29 mouse cellular contexts compared by ENCODE assay signal in genomic region chr2:3453096-3453495, GRCm38 (mm10). TPM values are rescaled to one million over a fixed set of nuclear protein-coding genes. Genes with fewer than 3 reads are reported as not detected.
"Had no signal": no experiment of that assay in that cellular context is flagged by ENCODE, and none has a peak within 500 bp of the region (broad histone marks: within the 10 kb centered on the region; RNA-seq: fewer than 3 reads in every experiment).

No protein-coding gene starts in this region.

- H3K9me3 ChIP-seq: limb, embryonic 12.5 days; limb, embryonic 15.5 days; liver, embryonic 12.5 days; liver, embryonic 15.5 days; lung, embryonic 15.5 days; megakaryocyte, embryonic 14.5 days; midbrain, embryonic 12.5 days; midbrain, embryonic 15.5 days; neural tube, embryonic 12.5 days; neural tube, embryonic 15.5 days had no signal

- H3K4me3 ChIP-seq: limb, embryonic 12.5 days; limb, embryonic 15.5 days; liver, embryonic 12.5 days; liver, embryonic 15.5 days; lung, embryonic 15.5 days; megakaryocyte, embryonic 14.5 days; midbrain, embryonic 12.5 days; midbrain, embryonic 15.5 days; neural tube, embryonic 12.5 days; neural tube, embryonic 15.5 days had no signal

- ATAC-seq: liver, embryonic 12.5 days; midbrain, embryonic 15.5 days had no signal

- H3K9ac ChIP-seq: limb, embryonic 12.5 days; limb, embryonic 15.5 days; liver, embryonic 12.5 days; liver, embryonic 15.5 days; lung, embryonic 15.5 days; midbrain, embryonic 12.5 days; midbrain, embryonic 15.5 days; neural tube, embryonic 12.5 days; neural tube, embryonic 15.5 days had no signal

- H3K27ac ChIP-seq: limb, embryonic 12.5 days; limb, embryonic 15.5 days; liver, embryonic 12.5 days; liver, embryonic 15.5 days; lung, embryonic 15.5 days; midbrain, embryonic 12.5 days; midbrain, embryonic 15.5 days; neural tube, embryonic 12.5 days; neural tube, embryonic 15.5 days; stomach, postnatal 0 days had no signal

- DNase-seq: kidney, postnatal 14 days; kidney, postnatal 4 days; left cerebral cortex, postnatal 4 days; lung, adult 18-20 months; lung, postnatal 10 days; lung, postnatal 36 days; right cerebral cortex, adult 18-20 months; right cerebral cortex, postnatal 14 days; right cerebral cortex, postnatal 4 days; thymus, adult 2 months; thymus, postnatal 14 days; thymus, postnatal 4 days had no signal

- H3K4me1 ChIP-seq: limb, embryonic 15.5 days; liver, embryonic 12.5 days; liver, embryonic 15.5 days; lung, embryonic 15.5 days; midbrain, embryonic 12.5 days; midbrain, embryonic 15.5 days; neural tube, embryonic 12.5 days; neural tube, embryonic 15.5 days had no signal

- H3K4me2 ChIP-seq: limb, embryonic 12.5 days; limb, embryonic 15.5 days; liver, embryonic 12.5 days; liver, embryonic 15.5 days; lung, embryonic 15.5 days; midbrain, embryonic 12.5 days; midbrain, embryonic 15.5 days; neural tube, embryonic 12.5 days; neural tube, embryonic 15.5 days had no signal

- H3K27me3 ChIP-seq: limb, embryonic 12.5 days; limb, embryonic 15.5 days; liver, embryonic 12.5 days; liver, embryonic 15.5 days; lung, embryonic 15.5 days; megakaryocyte, embryonic 14.5 days; midbrain, embryonic 12.5 days; midbrain, embryonic 15.5 days; neural tube, embryonic 12.5 days; neural tube, embryonic 15.5 days had no signal

RNA-seq across cellular contexts. Expression of gene Meig1, which starts 30.6 kb away (rescaled TPM):
- polyA plus RNA-seq: limb, embryonic 12.5 days; limb, embryonic 15.5 days; midbrain, embryonic 12.5 days; stomach, embryonic 14.5 days had no signal

RNA-seq across cellular contexts. Expression of gene Olah, which starts 56.1 kb away (rescaled TPM):
- total RNA-seq: layer of hippocampus, adult 18-20 months; layer of hippocampus, postnatal 14 days; left cerebral cortex, adult 8-10 months; left cerebral cortex, postnatal 14 days had no signal
- polyA plus RNA-seq: kidney, embryonic 16.5 days; limb, embryonic 12.5 days; liver, embryonic 12.5 days; liver, embryonic 15.5 days; lung, embryonic 15.5 days; midbrain, embryonic 12.5 days; midbrain, embryonic 15.5 days; neural tube, embryonic 12.5 days; neural tube, embryonic 15.5 days; stomach, embryonic 14.5 days; thymus, adult 2 months had no signal
